Mouse (Mus musculus): ENCODE results near the gene Sall4. TPM values are rescaled to one million over a fixed set of nuclear protein-coding genes. Genes with fewer than 3 reads are reported as not detected.

Sall4 gene
- 1 to 10 TPM; 2.3 to 2.4 TPM for total RNA-seq (2021)

GRCm38 (mm10) chr2:168767582-168767981 lies at the start of gene Sall4:
Gene Sall4, minus strand, starts transcription at chr2:168767943.
- intact Hi-C loops (cut with DNase I), result loop anchor here (10.0 kb wide), 1 partner anchor 107 kb away; no protein-coding TSS in a partner anchor
- no peak for DNase-seq (ENCODE audit: low spot score)

GRCm38 (mm10) chr2:168813243-168813642 lies 45.5 kb upstream of the Sall4 start:
- no peak for DNase-seq (ENCODE audit: low spot score)
- intact Hi-C loops (cut with DNase I), result no loop called here

GRCm38 (mm10) chr2:168809895-168810294 lies 42.2 kb upstream of the Sall4 start:
- DNase-seq (ENCODE audit: low spot score), result no peak
- intact Hi-C loops (cut with DNase I), result no loop called here

- no peak for DNase-seq (ENCODE audit: low spot score)
- intact Hi-C loops (cut with DNase I), result no loop called here
These were observed 39.9 kb upstream of the Sall4 start for GRCm38 (mm10) chr2:168807681-168808080.

GRCm38 (mm10) chr2:168803849-168804248 lies 36.1 kb upstream of the Sall4 start:
- no peak for DNase-seq (ENCODE audit: low spot score)
- intact Hi-C loops (cut with DNase I), result no loop called here

GRCm38 (mm10) chr2:168799326-168799725 lies 31.6 kb upstream of the Sall4 start:
- no peak for DNase-seq (ENCODE audit: low spot score)
- intact Hi-C loops (cut with DNase I), result no loop called here

GRCm38 (mm10) chr2:168798921-168799320 lies 31.2 kb upstream of the Sall4 start:
- intact Hi-C loops (cut with DNase I), result no loop called here

GRCm38 (mm10) chr2:168791115-168791802 lies 23.5 kb upstream of the Sall4 start:
- intact Hi-C loops (cut with DNase I), result no loop called here

More at GRCm38 (mm10) chr2:168798921-168799320, 31.2 kb upstream of the Sall4 start:
- no peak for DNase-seq (ENCODE audit: low spot score)

GRCm38 (mm10) chr2:168786174-168786573 lies 18.4 kb upstream of the Sall4 start:
- no peak for DNase-seq (ENCODE audit: low spot score)
- intact Hi-C loops (cut with DNase I), result no loop called here

More at GRCm38 (mm10) chr2:168791115-168791802, 23.5 kb upstream of the Sall4 start:
- DNase-seq (ENCODE audit: low spot score), result no peak

GRCm38 (mm10) chr2:168780596-168780995 lies 12.9 kb upstream of the Sall4 start:
- intact Hi-C loops (cut with DNase I), result no loop called here
- no peak for DNase-seq (ENCODE audit: low spot score)

- intact Hi-C loops (cut with DNase I), result no loop called here
- DNase-seq (ENCODE audit: low spot score), result no peak
These were observed 12.3 kb upstream of the Sall4 start for GRCm38 (mm10) chr2:168780024-168780423.

GRCm38 (mm10) chr2:168777481-168777880 lies 9.7 kb upstream of the Sall4 start:
- intact Hi-C loops (cut with DNase I), result no loop called here
- no peak for DNase-seq (ENCODE audit: low spot score)

GRCm38 (mm10) chr2:168776238-168776637 lies 8.5 kb upstream of the Sall4 start:
- intact Hi-C loops (cut with DNase I), result no loop called here
- DNase-seq (ENCODE audit: low spot score), result no peak

GRCm38 (mm10) chr2:168769259-168769658 lies 1.5 kb upstream of the Sall4 start:
- intact Hi-C loops (cut with DNase I), result loop anchor here (10.0 kb wide), 1 partner anchor 106 kb away; no protein-coding TSS in a partner anchor
- DNase-seq (ENCODE audit: low spot score), result no peak

GRCm38 (mm10) chr2:168766538-168767361 lies 993 bp downstream of the Sall4 start:
- intact Hi-C loops (cut with DNase I), result loop anchor here (10.0 kb wide), 1 partner anchor 108 kb away; no protein-coding TSS in a partner anchor
- DNase-seq (ENCODE audit: low spot score), result no peak

GRCm38 (mm10) chr2:168765696-168766537 lies 1.8 kb downstream of the Sall4 start:
- DNase-seq (ENCODE audit: low spot score), result no peak
- intact Hi-C loops (cut with DNase I), result loop anchor here (10.0 kb wide), 1 partner anchor 109 kb away; no protein-coding TSS in a partner anchor

GRCm38 (mm10) chr2:168765065-168765681 lies 2.6 kb downstream of the Sall4 start:
- no peak for DNase-seq (ENCODE audit: low spot score)

GRCm38 (mm10) chr2:168764460-168764867 lies 3.3 kb downstream of the Sall4 start:
- intact Hi-C loops (cut with DNase I), result loop anchor here (10.0 kb wide), 1 partner anchor 110 kb away; no protein-coding TSS in a partner anchor

More at GRCm38 (mm10) chr2:168765065-168765681, 2.6 kb downstream of the Sall4 start:
- intact Hi-C loops (cut with DNase I), result loop anchor here (10.0 kb wide), 1 partner anchor 110 kb away; no protein-coding TSS in a partner anchor

GRCm38 (mm10) chr2:168763785-168764184 lies 4.0 kb downstream of the Sall4 start:
- intact Hi-C loops (cut with DNase I), result loop anchor here (10.0 kb wide), 1 partner anchor 111 kb away; no protein-coding TSS in a partner anchor

More at GRCm38 (mm10) chr2:168764460-168764867, 3.3 kb downstream of the Sall4 start:
- no peak for DNase-seq (ENCODE audit: low spot score)

More at GRCm38 (mm10) chr2:168763785-168764184, 4.0 kb downstream of the Sall4 start:
- DNase-seq (ENCODE audit: low spot score), result no peak
